Mouse (Mus musculus) forebrain, embryonic 14.5 days (tissue): ENCODE results near the gene Tex19.1. TPM values are rescaled to one million over a fixed set of nuclear protein-coding genes. Genes with fewer than 3 reads are reported as not detected.

ENCODE experiments used
- ATAC-seq: fragments of 200-750 bp; cut with Nextera tagmentation; 2 replicates; pipeline ENCODE4 v1.8.0; 2017; ENCODE audit warnings: mild to moderate bottlenecking, moderate library complexity
- DNase-seq: peaks from one replicate; pipeline ENCODE4 v3.0.0-alpha.2; 2015; ENCODE audit warnings: low spot score
- H3K27ac ChIP-seq: fragments of 300-500 bp; sonication (generic); 2 replicates; pipeline ENCODE4 v1.5.1; 2014; ENCODE audit warnings: low read depth, mild to moderate bottlenecking, control low read depth, low read length, moderate library complexity
- H3K27me3 ChIP-seq: fragments of 300-500 bp; sonication (generic); replicated peaks from 2 replicates; pipeline ENCODE4 v1.6.1; 2014; ENCODE audit warnings: low read length, control low read depth, mixed read lengths; ENCODE audit not compliant: control insufficient read depth, insufficient read depth
- H3K36me3 ChIP-seq: fragments of 300-500 bp; sonication (generic); 2 replicates; pipeline ENCODE4 v1.6.1; 2014; ENCODE audit warnings: low read length, control low read depth; ENCODE audit not compliant: control insufficient read depth, insufficient read depth
- H3K4me1 ChIP-seq: fragments of 300-500 bp; sonication (generic); 2 replicates; pipeline ENCODE4 v1.6.1; 2014; ENCODE audit warnings: antibody characterized with exemption, low read length, control low read depth; ENCODE audit not compliant: control insufficient read depth, insufficient read depth
- H3K4me2 ChIP-seq: fragments of 300-500 bp; sonication (generic); 2 replicates; pipeline ENCODE4 v1.6.1; 2014; ENCODE audit warnings: mild to moderate bottlenecking, control low read depth, low read length
- H3K4me3 ChIP-seq: fragments of 300-500 bp; sonication (generic); 2 replicates; pipeline ENCODE4 v1.5.1; 2014; ENCODE audit warnings: low read depth, low read length, control low read depth
- H3K9ac ChIP-seq: fragments of 300-500 bp; sonication (generic); 2 replicates; pipeline ENCODE4 v1.6.1; 2014; ENCODE audit warnings: mild to moderate bottlenecking, low read length, control low read depth, moderate library complexity
- H3K9me3 ChIP-seq: fragments of 300-500 bp; sonication (generic); replicated peaks from 2 replicates; pipeline ENCODE4 v1.6.1; 2016; ENCODE audit warnings: low read length, control low read depth, mixed read lengths; ENCODE audit not compliant: control insufficient read depth
- WGBS: fragments of 180-500 bp; shearing (Covaris S2); extraction: QIAGEN DNeasy Blood & Tissue Kit; methylation state at CpG from one replicate; pipeline ENCODE4 v1.1.7; 2014; 5-methylcytosine and 5-hydroxymethylcytosine counted together
- polyA plus RNA-seq: library from polyadenylated mRNA; unstranded; fragments of >200 nt; fragmentation: Nextera tagmentation; extraction: Ambion mirVana; gene quantifications from 2 replicates; pipeline ENCODE4 v1.2.1, GENCODE M21; 2014

The Tex19.1 gene
- polyA plus RNA-seq, 1 experiment from 2014 or later: not detected

- Histone ChIP-seq H3K27me3 (no peaks in the 10 kb centered on the region), H3K9ac (no peak overlapping the region), H3K9me3 (no peaks in the 10 kb centered on the region), H3K4me3 (no peak overlapping the region), H3K36me3 (no peaks in the 10 kb centered on the region), H3K27ac (no peak overlapping the region), H3K4me1 (no peaks in the 10 kb centered on the region), H3K4me2 (no peak overlapping the region)
- DNase-seq: no peak
- ATAC-seq: no peak
- WGBS: 63% methylated on average over 1 of the region's 1 CpGs
Measured at GRCm38 (mm10) chr11:121129616-121130015, 16.3 kb upstream of the Tex19.1 start.

DNA sequence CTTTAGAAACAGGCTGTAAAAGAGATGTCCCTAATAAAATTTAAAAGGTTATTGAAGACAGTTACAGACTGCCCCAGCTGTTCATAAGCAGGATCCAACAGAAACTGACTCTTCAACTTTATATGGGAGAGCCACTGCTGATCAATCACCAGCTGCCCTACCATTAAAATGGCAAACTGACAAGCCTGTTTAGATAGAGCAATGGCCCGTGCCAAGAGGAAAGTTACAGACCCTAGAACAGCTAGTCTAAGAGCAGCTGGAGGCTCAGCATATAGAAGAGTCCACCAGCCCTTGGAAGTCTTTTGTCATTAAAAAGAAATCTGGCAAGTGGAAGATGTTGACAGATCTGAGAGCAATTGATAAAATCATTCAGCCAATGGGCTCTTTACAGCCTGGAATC is 11.3 kb upstream of the Tex19.1 start:
- Histone ChIP-seq H3K9ac (no peak overlapping the region), H3K4me1 (no peaks in the 10 kb centered on the region), H3K4me2 (no peak overlapping the region), H3K9me3 (no peaks in the 10 kb centered on the region), H3K36me3 (no peaks in the 10 kb centered on the region), H3K4me3 (no peak overlapping the region), H3K27me3 (no peaks in the 10 kb centered on the region), H3K27ac (no peak overlapping the region)
- 68% methylated on average over 1 of the region's 1 CpGs for WGBS
- DNase-seq (no peak), ATAC-seq (no peak)

- Histone ChIP-seq H3K27ac (no peak overlapping the region), H3K4me3 (no peak overlapping the region), H3K9me3 (no peaks in the 10 kb centered on the region), H3K27me3 (no peaks in the 10 kb centered on the region), H3K36me3 (no peaks in the 10 kb centered on the region), H3K4me2 (no peak overlapping the region), H3K9ac (no peak overlapping the region), H3K4me1 (no peaks in the 10 kb centered on the region)
- DNase-seq: no peak
- WGBS: 86% methylated on average over 5 of the region's 5 CpGs
- no peak for ATAC-seq
Measured at GRCm38 (mm10) chr11:121137682-121138081, 8.3 kb upstream of the Tex19.1 start.

DNA sequence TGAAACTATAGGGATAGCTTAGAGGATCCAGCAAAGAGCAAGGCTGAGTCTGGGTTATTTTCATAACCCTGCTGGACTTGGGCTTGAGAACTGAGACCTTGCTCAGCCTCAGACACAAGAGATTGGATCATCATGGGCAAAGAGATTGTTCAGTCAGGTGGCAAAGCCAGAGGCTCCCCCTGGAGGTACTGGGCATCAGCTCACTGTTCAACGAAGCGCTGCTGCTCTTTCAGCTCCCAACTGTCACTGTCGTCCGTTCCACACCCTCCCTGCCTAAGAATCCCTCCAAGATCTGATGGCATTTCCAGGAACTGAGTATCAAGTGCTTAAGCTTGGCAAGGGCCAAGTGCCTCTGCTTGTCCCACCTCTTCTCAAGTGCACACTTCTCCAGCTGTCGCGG is 7.2 kb upstream of the Tex19.1 start:
- no peaks in the 10 kb centered on the region for H3K27me3 ChIP-seq
- no peaks in the 10 kb centered on the region for H3K9me3 ChIP-seq
- DNase-seq (no peak), ATAC-seq (no peak)
- no peak overlapping the region for H3K4me2 ChIP-seq
- no peak overlapping the region for H3K4me3 ChIP-seq
- H3K27ac ChIP-seq: no peak overlapping the region
- 49% methylated on average over 6 of the region's 6 CpGs for WGBS
- no peaks in the 10 kb centered on the region for H3K36me3 ChIP-seq
- no peaks in the 10 kb centered on the region for H3K4me1 ChIP-seq
- H3K9ac ChIP-seq: no peak overlapping the region

- WGBS: 75% methylated on average over 9 of the region's 9 CpGs
- no peaks in the 10 kb centered on the region for H3K4me1 ChIP-seq
- ATAC-seq: no peak
- H3K4me3 ChIP-seq: no peak overlapping the region
- no peaks in the 10 kb centered on the region for H3K9me3 ChIP-seq
- H3K27me3 ChIP-seq: no peaks in the 10 kb centered on the region
- no peak overlapping the region for H3K4me2 ChIP-seq
- H3K9ac ChIP-seq: no peak overlapping the region
- no peaks in the 10 kb centered on the region for H3K36me3 ChIP-seq
- no peak overlapping the region for H3K27ac ChIP-seq
- DNase-seq: no peak
Measured at GRCm38 (mm10) chr11:121143325-121144015, 2.5 kb upstream of the Tex19.1 start.

DNA sequence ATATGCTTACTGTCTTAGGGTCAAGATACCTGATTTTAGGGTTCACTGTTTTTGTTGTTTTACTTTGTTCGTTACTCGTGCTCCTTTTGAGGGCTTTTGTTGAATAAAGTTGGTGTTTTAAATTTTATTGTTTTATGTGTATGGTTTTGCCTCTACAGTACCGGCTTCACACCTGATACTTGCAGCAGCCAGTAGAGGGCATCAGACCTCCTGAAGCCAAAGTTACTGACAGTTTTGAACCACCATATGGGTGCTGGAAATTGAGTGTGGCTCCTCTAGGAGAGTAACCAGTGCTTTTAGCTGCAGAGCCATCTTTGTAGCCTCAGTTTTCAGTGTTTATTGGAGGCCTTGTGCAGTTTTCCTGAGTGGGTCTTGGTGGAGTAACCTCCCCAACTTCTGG is 2.2 kb downstream of the Tex19.1 start:
- H3K27ac ChIP-seq: no peak overlapping the region
- H3K36me3 ChIP-seq: no peaks in the 10 kb centered on the region
- no peaks in the 10 kb centered on the region for H3K27me3 ChIP-seq
- no peak for DNase-seq
- H3K4me2 ChIP-seq: no peak overlapping the region
- H3K4me1 ChIP-seq: no peaks in the 10 kb centered on the region
- H3K9me3 ChIP-seq: no peaks in the 10 kb centered on the region
- WGBS: 84% methylated on average over 3 of the region's 3 CpGs
- H3K4me3 ChIP-seq: no peak overlapping the region
- ATAC-seq: no peak
- H3K9ac ChIP-seq: no peak overlapping the region

DNA sequence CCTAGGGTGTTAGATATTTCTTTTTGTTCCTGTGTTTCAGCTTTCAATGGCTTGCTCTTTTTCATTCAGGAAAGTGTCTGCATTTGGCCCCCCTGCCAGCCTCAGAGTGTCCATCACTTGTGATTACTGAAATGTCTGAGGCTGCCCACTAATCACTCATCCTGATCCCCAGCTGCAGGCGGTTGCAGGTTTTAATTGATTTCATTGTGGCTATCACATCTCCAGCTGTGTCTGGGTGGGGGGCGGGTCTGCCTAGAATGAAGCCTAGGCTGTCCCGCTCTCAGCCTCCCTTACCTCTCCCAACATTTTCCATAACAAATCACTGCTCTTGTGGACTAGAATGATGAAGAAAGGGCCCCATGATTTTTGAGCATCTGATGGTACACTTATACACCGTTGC is 8.3 kb downstream of the Tex19.1 start:
- no peak overlapping the region for H3K4me2 ChIP-seq
- ATAC-seq (no peak), DNase-seq (no peak)
- no peak overlapping the region for H3K4me3 ChIP-seq
- no peaks in the 10 kb centered on the region for H3K9me3 ChIP-seq
- H3K4me1 ChIP-seq: no peaks in the 10 kb centered on the region
- H3K27ac ChIP-seq: no peak overlapping the region
- no peak overlapping the region for H3K9ac ChIP-seq
- no peaks in the 10 kb centered on the region for H3K36me3 ChIP-seq
- peaks cover 26% of the 10 kb centered on the region for H3K27me3 ChIP-seq
- WGBS: 14% methylated on average over 4 of the region's 4 CpGs

GRCm38 (mm10) chr11:121156411-121156891 is 10.5 kb downstream of the Tex19.1 start:
- H3K27me3 ChIP-seq: peaks cover 26% of the 10 kb centered on the region
- DNase-seq (peak; percentile 48), ATAC-seq (no peak)
- 2% methylated on average over 45 of the region's 45 CpGs for WGBS
- H3K27ac ChIP-seq: no peak overlapping the region
- H3K4me1 ChIP-seq: no peaks in the 10 kb centered on the region
- H3K9ac ChIP-seq: no peak overlapping the region
- H3K4me3 ChIP-seq: peak overlapping the region; percentile 31
- H3K4me2 ChIP-seq: peak overlapping the region; percentile 58
- H3K36me3 ChIP-seq: no peaks in the 10 kb centered on the region
- no peaks in the 10 kb centered on the region for H3K9me3 ChIP-seq

- DNase-seq: no peak
- no peak within 1 kb of the TSS for H3K4me2 ChIP-seq
Measured at GRCm38 (mm10) chr11:121159971-121160370, 14.0 kb downstream of the Tex19.1 start, which contains the start of gene Uts2r. Gene Uts2r (plus strand): TSS chr11:121160271.

More at GRCm38 (mm10) chr11:121159971-121160370, 14.0 kb downstream of the Tex19.1 start, which contains the start of gene Uts2r:
- ATAC-seq: no peak
- Histone ChIP-seq H3K9me3 (no peaks in the 10 kb centered on the region), H3K36me3 (no peaks in the 10 kb centered on the region), H3K27ac (no peak within 1 kb of the TSS), H3K27me3 (peaks cover 26% of the 10 kb centered on the region), H3K4me3 (no peak within 1 kb of the TSS), H3K9ac (no peak within 1 kb of the TSS), H3K4me1 (no peaks in the 10 kb centered on the region)
- 85% methylated on average over 5 of the region's 5 CpGs for WGBS
